Comparison of ENCODE assay signal across 13 mouse cellular contexts in genomic region chr2:17705426-17705825, GRCm38 (mm10).
"Had no signal": no experiment of that assay in that cellular context is flagged by ENCODE, and none has a peak within 500 bp of the region (broad histone marks: within the 10 kb centered on the region; RNA-seq: fewer than 3 reads in every experiment).

No protein-coding gene starts in this region.

- H3K27ac ChIP-seq: limb, embryonic 13.5 days; liver, embryonic 14.5 days; midbrain, embryonic 10.5 days; neural tube, embryonic 15.5 days had no signal

- H3K4me3 ChIP-seq: limb, embryonic 13.5 days; midbrain, embryonic 10.5 days; myocyte; neural tube, embryonic 15.5 days had no signal

- DNase-seq: kidney, postnatal 25 days; left cerebral cortex, postnatal 4 days; lung, adult 18-20 months; midbrain, embryonic 14.5 days; right cerebral cortex, adult 18-20 months; right cerebral cortex, postnatal 25 days; thymus, postnatal 36 days had no signal

- H3K4me2 ChIP-seq: limb, embryonic 13.5 days; neural tube, embryonic 15.5 days had no signal

- H3K36me3 ChIP-seq: limb, embryonic 13.5 days; midbrain, embryonic 10.5 days; neural tube, embryonic 15.5 days had no signal

- H3K9ac ChIP-seq: limb, embryonic 13.5 days; liver, embryonic 14.5 days; neural tube, embryonic 15.5 days had no signal

- H3K27me3 ChIP-seq: limb, embryonic 13.5 days; neural tube, embryonic 15.5 days had no signal

- ATAC-seq: intestine, embryonic 16.5 days had no signal

- H3K9me3 ChIP-seq: limb, embryonic 13.5 days; midbrain, embryonic 10.5 days; neural tube, embryonic 15.5 days had no signal
